14 mouse cellular contexts compared by ENCODE assay signal in genomic region chr10:117203558-117203981, GRCm38 (mm10). TPM values are rescaled to one million over a fixed set of nuclear protein-coding genes. Genes with fewer than 3 reads are reported as not detected.
DNase-seq lines count a peak whose midpoint lies in the region; ATAC-seq and TF ChIP-seq lines count a peak whose summit lies in the region.
"Had no signal": no experiment of that assay in that cellular context is flagged by ENCODE, and none has a peak within 500 bp of the region (broad histone marks: within the 10 kb centered on the region; RNA-seq: fewer than 3 reads in every experiment).

No protein-coding gene starts in this region.

- H3K36me3 ChIP-seq in lung, embryonic 14.5 days (ENCODE audit: insufficient read depth): no peaks in the 10 kb centered on the region
- H3K36me3 ChIP-seq in embryonic facial prominence, embryonic 13.5 days: no peaks in the 10 kb centered on the region
- H3K36me3 ChIP-seq in megakaryocyte, embryonic 14.5 days (replicated peaks; ENCODE audit: low read length): no peaks in the 10 kb centered on the region
- H3K36me3 ChIP-seq in forebrain, embryonic 12.5 days (replicated peaks): no peaks in the 10 kb centered on the region
- H3K36me3 ChIP-seq: embryonic facial prominence, embryonic 12.5 days had no signal

- no peak overlapping the region for H3K27ac ChIP-seq in lung, embryonic 14.5 days (ENCODE audit: low read depth)
- 0 out of 2 replicates have a peak overlapping the region, but pooled peaks have one; percentile 1 for H3K27ac ChIP-seq in embryonic facial prominence, embryonic 13.5 days
- H3K27ac ChIP-seq in forebrain, embryonic 12.5 days: no peak overlapping the region
- H3K27ac ChIP-seq: embryonic facial prominence, embryonic 12.5 days; hindbrain, embryonic 14.5 days had no signal

- ATAC-seq in lung, embryonic 14.5 days (ENCODE audit: insufficient read depth): peak; percentile 54; the same call in 1 of the 2 replicates
- no peak for ATAC-seq in embryonic facial prominence, embryonic 13.5 days (ENCODE audit: insufficient number of reproducible peaks, insufficient read depth, low FRiP score, low TSS enrichment, low read depth)
- ATAC-seq in forebrain, embryonic 12.5 days (ENCODE audit: low FRiP score): no peak

- peak overlapping the region; percentile 20; the same call in 1 of the 2 replicates for H3K4me2 ChIP-seq in lung, embryonic 14.5 days
- no peak overlapping the region for H3K4me2 ChIP-seq in embryonic facial prominence, embryonic 13.5 days
- H3K4me2 ChIP-seq in forebrain, embryonic 12.5 days: no peak overlapping the region
- H3K4me2 ChIP-seq: embryonic facial prominence, embryonic 12.5 days; hindbrain, embryonic 14.5 days had no signal

- no peaks in the 10 kb centered on the region for H3K27me3 ChIP-seq in lung, embryonic 14.5 days (ENCODE audit: insufficient read depth, low read length)
- H3K27me3 ChIP-seq in embryonic facial prominence, embryonic 13.5 days: no peaks in the 10 kb centered on the region
- peaks cover 20% of the 10 kb centered on the region for H3K27me3 ChIP-seq in megakaryocyte, embryonic 14.5 days (replicated peaks)
- H3K27me3 ChIP-seq in forebrain, embryonic 12.5 days: no peaks in the 10 kb centered on the region
- H3K27me3 ChIP-seq: embryonic facial prominence, embryonic 12.5 days had no signal

- no peaks in the 10 kb centered on the region for H3K4me1 ChIP-seq in lung, embryonic 14.5 days (ENCODE audit: insufficient read depth)
- H3K4me1 ChIP-seq in embryonic facial prominence, embryonic 13.5 days: peaks cover 18% of the 10 kb centered on the region
- H3K4me1 ChIP-seq in megakaryocyte, embryonic 14.5 days: peaks cover 16% of the 10 kb centered on the region
- peaks cover 5% of the 10 kb centered on the region; the same call in 1 of the 2 replicates for H3K4me1 ChIP-seq in forebrain, embryonic 12.5 days

- DNase-seq in embryo, embryonic 10 days (ENCODE audit: low spot score): peak; percentile 50
- no peak for DNase-seq in embryo, embryonic 9.5 days (ENCODE audit: extremely low spot score)
- DNase-seq in lung, embryonic 14.5 days: peak; percentile 56
- no peak for DNase-seq in lung, adult 18-20 months
- DNase-seq in gastrocnemius, adult 8-10 months (ENCODE audit: low spot score in 2 of 2): no peak

- no peaks in the 10 kb centered on the region for H3K9me3 ChIP-seq in lung, embryonic 14.5 days (ENCODE audit: low read depth, low read length)
- H3K9me3 ChIP-seq in embryonic facial prominence, embryonic 13.5 days: no peaks in the 10 kb centered on the region
- H3K9me3 ChIP-seq in megakaryocyte, embryonic 14.5 days: no peaks in the 10 kb centered on the region
- H3K9me3 ChIP-seq in forebrain, embryonic 12.5 days: no peaks in the 10 kb centered on the region
- H3K9me3 ChIP-seq: embryonic facial prominence, embryonic 12.5 days had no signal

- peak; percentile 35 for TF ChIP-seq CTCF in lung, embryonic 14.5 days (IDR thresholded peaks at IDR 0.05; ENCODE audit: low read depth)

- WGBS in lung, embryonic 14.5 days: 31% methylated on average over 2 of the region's 2 CpGs
- WGBS in embryonic facial prominence, embryonic 13.5 days: 46% methylated on average over 2 of the region's 2 CpGs
- WGBS in forebrain, embryonic 12.5 days: 91% methylated on average over 2 of the region's 2 CpGs

- no peak overlapping the region for H3K9ac ChIP-seq in lung, embryonic 14.5 days
- H3K9ac ChIP-seq in embryonic facial prominence, embryonic 13.5 days: no peak overlapping the region
- no peak overlapping the region for H3K9ac ChIP-seq in forebrain, embryonic 12.5 days
- H3K9ac ChIP-seq: embryonic facial prominence, embryonic 12.5 days; hindbrain, embryonic 14.5 days had no signal

- no peak overlapping the region for H3K4me3 ChIP-seq in lung, embryonic 14.5 days (ENCODE audit: low read depth, low read length)
- no peak overlapping the region for H3K4me3 ChIP-seq in embryonic facial prominence, embryonic 13.5 days
- H3K4me3 ChIP-seq in megakaryocyte, embryonic 14.5 days (replicated peaks): peak overlapping the region; percentile 62
- H3K4me3 ChIP-seq in forebrain, embryonic 12.5 days (replicated peaks): no peak overlapping the region
- H3K4me3 ChIP-seq: embryonic facial prominence, embryonic 12.5 days had no signal

RNA-seq across cellular contexts. Expression of gene Yeats4, which starts 20.7 kb away (rescaled TPM):
- 73.0 and 74.9 TPM in 2 replicates for polyA plus RNA-seq in lung, embryonic 14.5 days (2014; fragmentation: Nextera tagmentation; extraction: Ambion mirVana)
- polyA plus RNA-seq in embryonic facial prominence, embryonic 13.5 days (2015; fragmentation: Nextera tagmentation; extraction: Ambion mirVana): 80.0 and 87.4 TPM in 2 replicates
- polyA plus RNA-seq in megakaryocyte, embryonic 14.5 days (2012; ENCODE audit: insufficient read depth, low replicate concordance): 92.2 and 109 TPM in 2 replicates
- 140 and 144 TPM in 2 replicates for polyA plus RNA-seq in forebrain, embryonic 12.5 days (2016; fragmentation: Nextera tagmentation; extraction: Ambion mirVana)
- total RNA-seq in gastrocnemius, adult 8-10 months (2022): 10 to 100 TPM; 13.4 to 15.6 (median 14.9) TPM

RNA-seq across cellular contexts. Expression of gene 9530003J23Rik, which starts 34.9 kb away (rescaled TPM):
- not detected in 2 replicates for polyA plus RNA-seq in lung, embryonic 14.5 days (2014; fragmentation: Nextera tagmentation; extraction: Ambion mirVana)
- polyA plus RNA-seq in embryonic facial prominence, embryonic 13.5 days (2015; fragmentation: Nextera tagmentation; extraction: Ambion mirVana): not detected in 2 replicates
- not detected in 2 replicates for polyA plus RNA-seq in megakaryocyte, embryonic 14.5 days (2012; ENCODE audit: insufficient read depth, low replicate concordance)
- polyA plus RNA-seq in forebrain, embryonic 12.5 days (2016; fragmentation: Nextera tagmentation; extraction: Ambion mirVana): not detected in 2 replicates
- total RNA-seq in gastrocnemius, adult 8-10 months (2022): not detected
- total RNA-seq: layer of hippocampus, adult 18-20 months; left cerebral cortex, postnatal 36 days; megakaryocyte-erythroid progenitor cell, adult 5-6 weeks had no signal
- polyA plus RNA-seq: embryonic facial prominence, embryonic 12.5 days; hindbrain, embryonic 14.5 days; neural tube, embryonic 11.5 days had no signal

RNA-seq across cellular contexts. Expression of gene Frs2, which starts 55.2 kb away (rescaled TPM):
- 26.4 and 27.8 TPM in 2 replicates for polyA plus RNA-seq in lung, embryonic 14.5 days (2014; fragmentation: Nextera tagmentation; extraction: Ambion mirVana)
- polyA plus RNA-seq in embryonic facial prominence, embryonic 13.5 days (2015; fragmentation: Nextera tagmentation; extraction: Ambion mirVana): 20.8 and 25.8 TPM in 2 replicates
- 0.75 and 1.5 TPM in 2 replicates for polyA plus RNA-seq in megakaryocyte, embryonic 14.5 days (2012; ENCODE audit: insufficient read depth, low replicate concordance)
- polyA plus RNA-seq in forebrain, embryonic 12.5 days (2016; fragmentation: Nextera tagmentation; extraction: Ambion mirVana): 23.6 and 25.6 TPM in 2 replicates
- total RNA-seq in gastrocnemius, adult 8-10 months (2022): 10 to 100 TPM in 1 of 4 experiments, 1 to 10 TPM in 3; 8.9 to 10.1 (median 9.4) TPM

Comparison
In these comparisons a context has a peak if more than half of its experiments do, and no peak if none do; other contexts are left out.
1. DNase-seq: peak in embryo, embryonic 10 days (single experiment) and lung, embryonic 14.5 days (single experiment); none in embryo, embryonic 9.5 days (single experiment), lung, adult 18-20 months (0 of 2) and gastrocnemius, adult 8-10 months (0 of 2).